Comparison of ENCODE assay signal across 24 mouse cellular contexts in genomic region chr2:115610092-115610491, GRCm38 (mm10). TPM values are rescaled to one million over a fixed set of nuclear protein-coding genes. Genes with fewer than 3 reads are reported as not detected.
A peak's percentile ranks its signal among the peaks of the same experiment; 100 is the strongest.
DNase-seq lines count a peak whose midpoint lies in the region; ATAC-seq lines count a peak whose summit lies in the region.
"Had no signal": no experiment of that assay in that cellular context is flagged by ENCODE, and none has a peak within 500 bp of the region (broad histone marks: within the 10 kb centered on the region; RNA-seq: fewer than 3 reads in every experiment).

No protein-coding gene starts in this region.

- WGBS in heart, embryonic 10.5 days = 47% methylated on average over 2 of the region's 2 CpGs
- WGBS in liver, embryonic 12.5 days (ENCODE audit: insufficient replicate concordance) = 23% methylated on average over 2 of the region's 2 CpGs
- 18% methylated on average over 2 of the region's 2 CpGs for WGBS in liver, embryonic 13.5 days (ENCODE audit: insufficient replicate concordance)
- 89% methylated on average over 2 of the region's 2 CpGs for WGBS in hindbrain, embryonic 14.5 days

- peaks cover 18% of the 10 kb centered on the region; the same call in 1 of the 2 replicates for H3K4me1 ChIP-seq in heart, embryonic 10.5 days
- H3K4me1 ChIP-seq in liver, embryonic 12.5 days = peaks cover 15% of the 10 kb centered on the region
- H3K4me1 ChIP-seq in liver, embryonic 13.5 days (replicated peaks) = peaks cover 23% of the 10 kb centered on the region
- no peaks in the 10 kb centered on the region for H3K4me1 ChIP-seq in hindbrain, embryonic 14.5 days (replicated peaks; ENCODE audit: control insufficient read depth, insufficient read depth, low read length)
- H3K4me1 ChIP-seq: embryonic facial prominence, embryonic 13.5 days; embryonic facial prominence, embryonic 15.5 days had no signal

- H3K27me3 ChIP-seq in heart, embryonic 10.5 days (ENCODE audit: insufficient read depth, poor library complexity, severe bottlenecking) = no peaks in the 10 kb centered on the region
- no peaks in the 10 kb centered on the region for H3K27me3 ChIP-seq in liver, embryonic 12.5 days (replicated peaks)
- no peaks in the 10 kb centered on the region for H3K27me3 ChIP-seq in liver, embryonic 13.5 days
- no peaks in the 10 kb centered on the region for H3K27me3 ChIP-seq in hindbrain, embryonic 14.5 days (ENCODE audit: control insufficient read depth, insufficient read depth, low read length)
- H3K27me3 ChIP-seq: embryonic facial prominence, embryonic 13.5 days; embryonic facial prominence, embryonic 15.5 days; forebrain, embryonic 12.5 days had no signal

- no peak overlapping the region for H3K9ac ChIP-seq in liver, embryonic 12.5 days
- H3K9ac ChIP-seq in liver, embryonic 13.5 days = no peak overlapping the region
- H3K9ac ChIP-seq in hindbrain, embryonic 14.5 days = no peak overlapping the region
- H3K9ac ChIP-seq: embryonic facial prominence, embryonic 13.5 days; embryonic facial prominence, embryonic 15.5 days; forebrain, embryonic 12.5 days had no signal

- no peak for DNase-seq in heart, embryonic 10.5 days (ENCODE audit: low spot score)
- no peak for DNase-seq in heart, adult 8-10 months (ENCODE audit: low spot score)
- no peak for DNase-seq in liver
- DNase-seq in liver, embryonic 13.5 days = no peak
- no peak for DNase-seq in hindbrain, embryonic 14.5 days (ENCODE audit: low spot score)
- DNase-seq: adrenal gland, adult 2 months; adrenal gland, postnatal 10 days; adrenal gland, postnatal 25 days; B cell, adult 2 months; cerebellum, adult 11 months; cerebellum, adult 18-20 months; cerebellum, adult 8-10 months; cerebellum, adult 9-11 months; cerebellum, postnatal 14 days; cerebellum, postnatal 36 days; embryo, embryonic 11 days had no signal

- no peak overlapping the region for H3K4me3 ChIP-seq in heart, embryonic 10.5 days
- H3K4me3 ChIP-seq in liver, embryonic 12.5 days = no peak overlapping the region
- H3K4me3 ChIP-seq in liver, embryonic 13.5 days (replicated peaks) = no peak overlapping the region
- no peak overlapping the region for H3K4me3 ChIP-seq in hindbrain, embryonic 14.5 days (replicated peaks; ENCODE audit: low read length)
- H3K4me3 ChIP-seq: embryonic facial prominence, embryonic 13.5 days; embryonic facial prominence, embryonic 15.5 days; erythroblast, embryonic 14.5 days; forebrain, embryonic 10.5 days; forebrain, embryonic 12.5 days had no signal

- H3K4me2 ChIP-seq in liver, embryonic 12.5 days = no peak overlapping the region
- no peak overlapping the region for H3K4me2 ChIP-seq in liver, embryonic 13.5 days
- H3K4me2 ChIP-seq in hindbrain, embryonic 14.5 days (replicated peaks) = no peak overlapping the region
- H3K4me2 ChIP-seq: embryonic facial prominence, embryonic 13.5 days; embryonic facial prominence, embryonic 15.5 days; forebrain, embryonic 12.5 days had no signal

- ATAC-seq in liver, embryonic 12.5 days = peak; percentile 60; the same call in 1 of the 2 replicates
- 0 out of 2 replicates have a peak, but pooled peaks have one; percentile 62 for ATAC-seq in liver, embryonic 13.5 days (ENCODE audit: low read depth)
- no peak for ATAC-seq in hindbrain, embryonic 14.5 days (ENCODE audit: low FRiP score)
- ATAC-seq: forebrain, embryonic 14.5 days; forebrain, embryonic 16.5 days had no signal

- H3K27ac ChIP-seq in heart, embryonic 10.5 days = 0 out of 2 replicates have a peak overlapping the region, but pooled peaks have one; percentile 24
- H3K27ac ChIP-seq in liver, embryonic 12.5 days = no peak overlapping the region
- H3K27ac ChIP-seq in liver, embryonic 13.5 days = no peak overlapping the region; the same call in 1 of the 2 replicates
- no peak overlapping the region for H3K27ac ChIP-seq in hindbrain, embryonic 14.5 days
- H3K27ac ChIP-seq: embryonic facial prominence, embryonic 13.5 days; embryonic facial prominence, embryonic 15.5 days; forebrain, embryonic 10.5 days; forebrain, embryonic 12.5 days had no signal

- H3K9me3 ChIP-seq in heart, embryonic 10.5 days = no peaks in the 10 kb centered on the region
- no peaks in the 10 kb centered on the region for H3K9me3 ChIP-seq in liver, embryonic 12.5 days (replicated peaks)
- no peaks in the 10 kb centered on the region for H3K9me3 ChIP-seq in liver, embryonic 13.5 days (replicated peaks)
- H3K9me3 ChIP-seq in hindbrain, embryonic 14.5 days (ENCODE audit: control insufficient read depth, low read length) = no peaks in the 10 kb centered on the region
- H3K9me3 ChIP-seq: embryonic facial prominence, embryonic 13.5 days; embryonic facial prominence, embryonic 15.5 days; forebrain, embryonic 10.5 days; forebrain, embryonic 12.5 days had no signal

- H3K36me3 ChIP-seq in heart, embryonic 10.5 days = no peaks in the 10 kb centered on the region
- H3K36me3 ChIP-seq in liver, embryonic 12.5 days = no peaks in the 10 kb centered on the region
- no peaks in the 10 kb centered on the region for H3K36me3 ChIP-seq in liver, embryonic 13.5 days
- no peaks in the 10 kb centered on the region for H3K36me3 ChIP-seq in hindbrain, embryonic 14.5 days (replicated peaks; ENCODE audit: control insufficient read depth, insufficient read depth)
- H3K36me3 ChIP-seq: embryonic facial prominence, embryonic 13.5 days; embryonic facial prominence, embryonic 15.5 days; forebrain, embryonic 10.5 days; forebrain, embryonic 12.5 days had no signal

RNA-seq across cellular contexts. Expression of gene BC052040, which starts 28.6 kb away (rescaled TPM):
- polyA plus RNA-seq in heart, embryonic 10.5 days (2016; fragmentation: Nextera tagmentation; extraction: Ambion mirVana) = 22.4 and 26.5 TPM in 2 replicates
- 1 to 10 TPM; 2.0 to 3.1 (median 2.9) TPM for total RNA-seq in heart, adult 8-10 months (2022)
- 9.8 and 11.0 TPM in 2 replicates for polyA plus RNA-seq in liver, embryonic 12.5 days (2016; fragmentation: Nextera tagmentation; extraction: Ambion mirVana)
- 6.5 and 9.9 TPM in 2 replicates for polyA plus RNA-seq in liver, embryonic 13.5 days (2015; fragmentation: Nextera tagmentation; extraction: Ambion mirVana)
- polyA plus RNA-seq in hindbrain, embryonic 14.5 days (2014; fragmentation: Nextera tagmentation; extraction: Ambion mirVana) = 16.6 and 20.8 TPM in 2 replicates
